Mouse (Mus musculus): ENCODE results near the gene Mcrs1.
"Not testable (repeated sequence)": the region's sequence is repeated elsewhere in the genome, so short reads cannot be mapped to it uniquely, and the experiment has no call there.

Gene Mcrs1

DNA sequence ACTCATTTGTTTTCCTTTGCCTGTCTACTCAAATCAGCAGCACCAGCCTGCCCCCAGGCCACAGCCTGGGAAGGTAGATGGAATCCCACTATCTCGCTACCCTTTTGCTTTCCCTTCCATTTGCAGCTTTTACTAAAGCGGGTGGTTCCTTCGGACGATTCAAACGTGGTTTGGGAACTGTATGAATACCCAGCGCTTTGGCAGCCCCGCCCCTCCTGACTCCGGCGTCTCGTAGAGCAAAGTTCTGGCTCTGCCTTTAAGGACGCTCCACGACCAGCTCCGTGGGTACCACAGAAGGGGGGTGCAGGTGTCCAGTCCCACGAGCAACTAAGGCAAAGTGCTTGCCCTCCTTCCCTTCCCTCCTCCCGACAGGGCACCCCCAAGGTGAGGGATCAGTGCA lies 650 bp downstream of the Mcrs1 start:
- peak; percentile 48 for DNase-seq (ENCODE audit: low read depth)

- no peak for DNase-seq (ENCODE audit: low read depth)
Observed at GRCm38 (mm10) chr15:99249938-99250337, 1.8 kb downstream of the Mcrs1 start.

DNA sequence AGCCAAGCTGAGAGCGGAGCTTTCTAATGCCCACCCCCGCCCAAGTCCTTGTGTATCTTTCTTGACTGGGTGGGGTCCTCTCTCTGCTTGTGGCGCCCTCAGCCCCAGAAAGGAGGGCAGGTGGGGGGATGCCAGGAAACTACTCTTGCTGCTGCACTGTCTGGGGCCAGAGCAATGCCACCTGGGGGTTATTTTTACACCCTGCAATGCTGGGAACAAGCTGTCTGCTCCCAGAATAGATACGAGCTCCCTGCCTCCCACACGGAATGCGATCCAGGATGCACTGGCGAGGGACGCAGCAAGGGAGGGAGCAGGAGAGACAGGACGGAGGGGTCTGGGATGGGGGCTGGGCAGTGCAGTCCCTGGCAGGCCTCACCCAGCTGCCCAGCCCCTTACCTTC lies 2.8 kb downstream of the Mcrs1 start:
- no peak for DNase-seq (ENCODE audit: low read depth)

GRCm38 (mm10) chr15:99246736-99247135 lies 5.0 kb downstream of the Mcrs1 start:
- not testable (repeated sequence) for DNase-seq (ENCODE audit: low read depth)

DNA sequence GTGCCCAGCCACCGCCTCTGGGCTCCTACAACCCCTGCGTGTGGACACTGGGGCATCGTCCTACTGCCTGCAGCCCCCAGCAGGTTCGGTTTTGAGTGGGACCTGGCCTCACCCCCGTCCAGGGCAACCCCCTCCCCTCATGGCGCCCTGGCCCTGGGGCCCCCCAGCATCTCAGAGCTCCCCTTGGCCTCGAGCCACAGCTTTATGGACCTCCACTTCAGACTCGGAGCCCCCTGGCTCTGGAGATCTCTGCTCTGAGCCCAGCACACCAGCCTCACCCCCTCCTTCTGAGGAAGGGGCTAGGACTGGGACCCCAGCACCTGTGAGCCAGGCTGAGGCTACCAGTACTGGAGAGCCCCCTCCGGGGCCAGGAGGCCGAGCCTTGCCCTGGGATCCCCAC lies 9.7 kb downstream of the Mcrs1 start:
- DNase-seq (ENCODE audit: low read depth) = no peak

GRCm38 (mm10) chr15:99241249-99241648 lies 10.5 kb downstream of the Mcrs1 start:
- DNase-seq (ENCODE audit: low read depth) = no peak

GRCm38 (mm10) chr15:99240129-99240528 lies 11.6 kb downstream of the Mcrs1 start:
- peak; percentile 54 for DNase-seq (ENCODE audit: low read depth)

GRCm38 (mm10) chr15:99238006-99238405 lies 13.8 kb downstream of the Mcrs1 start:
- no peak for DNase-seq (ENCODE audit: low read depth)

DNA sequence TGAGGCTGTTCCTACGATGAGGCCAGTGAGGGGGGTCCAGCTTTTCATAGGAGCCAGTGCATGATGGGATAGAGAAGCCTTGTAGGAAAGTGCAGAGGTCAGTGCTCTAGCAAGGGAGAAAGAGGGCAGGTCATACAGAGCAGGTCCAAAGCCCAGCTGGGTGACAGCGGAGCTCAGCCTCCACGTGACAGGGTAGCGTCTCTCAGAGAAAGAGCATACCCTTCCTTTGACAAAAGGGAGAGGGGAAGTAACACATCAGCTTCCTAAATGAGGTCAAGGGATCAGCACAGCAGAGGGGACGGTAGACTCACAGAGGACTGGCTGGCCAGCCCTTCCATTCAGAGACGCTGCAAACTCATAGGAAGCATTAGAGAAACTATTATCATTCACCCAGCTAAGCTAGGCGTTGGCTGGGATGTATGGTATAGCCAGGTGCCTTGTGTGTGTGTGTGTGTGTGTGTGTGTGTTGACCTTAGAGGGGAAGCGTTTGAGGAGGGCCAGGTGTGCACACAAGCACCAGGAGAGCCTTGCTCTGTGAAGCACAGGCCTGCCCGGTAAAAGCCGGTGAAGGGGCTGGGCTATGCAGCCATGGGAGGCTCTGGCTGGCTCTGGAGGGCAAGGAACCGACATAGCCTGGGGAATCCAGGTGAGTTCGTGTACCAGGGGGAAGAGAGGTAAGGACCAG lies 17.3 kb downstream of the Mcrs1 start:
- DNase-seq (ENCODE audit: low read depth) = no peak

DNA sequence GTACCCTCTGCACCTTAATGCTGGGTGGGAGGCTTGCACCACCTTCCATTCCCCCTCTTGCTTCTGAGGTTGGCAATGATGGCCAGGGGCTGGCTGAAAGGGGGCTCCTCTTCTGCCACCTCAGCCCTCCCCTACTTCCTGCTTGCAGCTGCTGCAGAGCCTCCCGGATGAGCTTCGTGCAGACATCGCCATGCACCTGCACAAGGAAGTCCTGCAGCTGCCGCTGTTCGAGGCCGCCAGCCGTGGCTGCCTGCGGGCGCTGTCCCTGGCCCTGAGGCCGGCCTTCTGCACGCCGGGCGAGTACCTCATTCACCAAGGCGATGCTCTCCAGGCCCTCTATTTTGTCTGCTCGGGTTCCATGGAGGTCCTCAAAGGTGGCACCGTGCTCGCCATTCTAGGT lies 18.0 kb downstream of the Mcrs1 start:
- no peak for DNase-seq (ENCODE audit: low read depth)

GRCm38 (mm10) chr15:99231998-99232397 lies 19.8 kb downstream of the Mcrs1 start:
- DNase-seq (ENCODE audit: low read depth) = no peak

DNA sequence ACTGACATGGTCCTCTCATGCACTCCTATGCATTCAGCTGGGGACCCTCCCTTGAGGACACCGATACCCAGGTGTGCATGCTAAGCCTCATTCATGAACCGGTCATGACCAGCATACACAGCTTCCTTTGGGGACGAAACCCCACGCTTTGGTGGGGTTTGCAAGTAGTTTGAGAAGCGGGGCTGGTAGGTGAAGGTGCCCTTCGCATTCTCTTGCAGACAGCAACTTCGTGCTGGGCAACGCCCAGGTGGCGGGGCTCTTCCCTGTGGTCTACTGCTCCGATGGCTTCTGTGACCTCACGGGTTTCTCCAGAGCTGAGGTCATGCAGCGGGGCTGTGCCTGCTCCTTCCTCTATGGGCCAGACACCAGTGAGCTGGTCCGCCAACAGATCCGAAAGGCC lies 25.7 kb downstream of the Mcrs1 start:
- no peak for DNase-seq (ENCODE audit: low read depth)

GRCm38 (mm10) chr15:99225081-99225810 lies 26.5 kb downstream of the Mcrs1 start:
- peak; percentile 38 for DNase-seq (ENCODE audit: low read depth)

DNA sequence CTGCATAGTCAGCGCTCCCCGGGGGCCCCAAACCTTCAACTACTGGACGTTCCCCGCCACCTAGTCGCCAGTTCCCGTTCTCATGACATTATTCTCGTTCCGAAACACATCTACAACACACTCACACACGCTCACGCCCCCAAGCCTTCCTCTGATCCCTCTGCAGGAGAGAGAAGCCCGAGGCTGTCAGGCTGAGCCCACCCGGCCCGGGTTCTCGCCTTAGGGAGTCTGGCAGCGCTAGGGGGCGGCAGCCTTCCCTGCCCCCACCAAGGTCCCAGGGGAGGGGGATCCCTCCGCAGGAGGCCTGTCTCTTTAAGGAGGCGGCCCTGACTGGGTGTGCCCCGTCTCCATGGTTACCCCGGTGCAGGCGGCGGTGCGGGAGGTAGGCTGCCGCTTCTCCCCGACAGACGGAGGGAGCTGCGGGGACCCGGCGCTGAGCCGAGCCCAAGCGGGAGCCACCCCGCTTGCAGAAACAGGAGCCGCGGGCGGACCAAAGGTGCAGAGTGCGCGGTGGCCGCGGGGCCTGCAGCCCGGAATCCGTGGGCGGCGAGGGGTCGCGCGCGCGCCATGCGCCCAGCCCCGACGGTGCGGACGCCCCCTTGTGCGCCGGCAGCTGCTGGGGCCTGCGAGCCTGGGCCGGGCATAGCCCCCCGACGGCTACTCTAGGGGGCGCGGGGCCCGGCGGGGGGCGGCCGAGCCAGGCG lies 27.4 kb downstream of the Mcrs1 start, which contains the start of gene Kcnh3:
Gene Kcnh3 (plus strand): TSS at position 654 of the 704 bp plus-strand sequence.
- peak; percentile 28 for DNase-seq (ENCODE audit: low read depth)

- peak; percentile 27 for DNase-seq (ENCODE audit: low read depth)
Observed at GRCm38 (mm10) chr15:99223585-99224207, 28.1 kb downstream of the Mcrs1 start.

GRCm38 (mm10) chr15:99222794-99223584 lies 28.8 kb downstream of the Mcrs1 start:
- no peak for DNase-seq (ENCODE audit: low read depth)

- no peak for DNase-seq (ENCODE audit: low read depth)
Observed at GRCm38 (mm10) chr15:99221315-99221952, 30.3 kb downstream of the Mcrs1 start.

DNA sequence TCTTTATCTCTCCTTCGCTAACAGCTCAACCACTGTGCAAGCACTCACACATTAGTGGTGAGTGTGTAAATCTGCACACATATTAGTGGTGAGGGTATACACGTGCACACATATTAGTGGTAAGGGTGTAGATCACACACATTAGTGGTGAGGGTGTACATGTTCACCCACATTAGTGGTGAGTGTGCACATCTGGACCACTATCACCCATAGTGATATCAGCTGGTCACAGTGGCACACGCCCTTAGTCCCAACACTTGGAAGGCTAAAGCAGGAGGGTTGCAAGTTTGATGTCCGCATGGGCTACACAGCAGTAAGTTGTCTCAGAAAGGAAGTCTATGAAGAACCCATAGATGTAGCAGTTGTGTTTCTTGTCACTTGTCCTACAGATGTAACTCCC lies 34.1 kb downstream of the Mcrs1 start:
- no peak for DNase-seq (ENCODE audit: low read depth)

- DNase-seq (ENCODE audit: low read depth) = peak; percentile 34
Observed at GRCm38 (mm10) chr15:99215741-99216463, 35.9 kb downstream of the Mcrs1 start.

- DNase-seq (ENCODE audit: low read depth) = peak; percentile 29
Observed at GRCm38 (mm10) chr15:99214941-99215340, 36.8 kb downstream of the Mcrs1 start.
